In the genomic region with DNA sequence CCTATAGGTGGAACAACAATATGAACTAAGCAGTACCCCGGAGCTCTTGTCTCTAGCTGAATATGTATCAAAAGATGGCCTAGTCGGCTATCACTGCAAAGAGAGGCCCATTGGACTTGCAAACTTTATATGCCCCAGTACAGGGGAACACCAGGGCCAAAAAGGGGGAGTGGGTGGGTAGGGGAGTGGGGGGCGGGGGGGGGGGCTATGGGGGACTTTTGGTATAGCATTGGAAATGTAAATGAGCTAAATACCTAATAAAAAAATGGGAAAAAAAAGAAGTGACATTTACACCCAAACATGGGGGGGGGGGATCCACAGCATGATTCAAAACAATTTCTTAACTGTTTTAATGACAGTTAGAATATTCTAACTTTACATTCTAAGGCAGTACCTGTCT, we compare ENCODE assay signal across 5 mouse cellular contexts.
DNase-seq lines count a peak whose midpoint lies in the region; ATAC-seq lines count a peak whose summit lies in the region.
"Not testable (repeated sequence)": the region's sequence is repeated elsewhere in the genome, so short reads cannot be mapped to it uniquely, and the experiment has no call there.

No protein-coding gene starts in this region.

- H3K27me3 ChIP-seq in hindbrain, embryonic 11.5 days (ENCODE audit: control insufficient read depth, insufficient read depth, low read length); midbrain, embryonic 11.5 days (ENCODE audit: control insufficient read depth, insufficient read depth, low read length); midbrain, embryonic 12.5 days; neural tube, embryonic 11.5 days (ENCODE audit: control insufficient read depth, insufficient read depth, low read length); neural tube, embryonic 12.5 days (replicated peaks): not testable (repeated sequence)

- not testable (repeated sequence) for DNase-seq in hindbrain, embryonic 11.5 days (ENCODE audit: low spot score); midbrain, embryonic 11.5 days (ENCODE audit: low spot score, missing footprints); neural tube, embryonic 11.5 days (ENCODE audit: low spot score)

- WGBS in hindbrain, embryonic 11.5 days: 82% methylated on average over 3 of the region's 3 CpGs
- WGBS in midbrain, embryonic 11.5 days: 90% methylated on average over 3 of the region's 3 CpGs
- WGBS in midbrain, embryonic 12.5 days: 86% methylated on average over 3 of the region's 3 CpGs
- WGBS in neural tube, embryonic 11.5 days: 86% methylated on average over 2 of the region's 3 CpGs
- 85% methylated on average over 3 of the region's 3 CpGs for WGBS in neural tube, embryonic 12.5 days

- not testable (repeated sequence) for H3K4me3 ChIP-seq in hindbrain, embryonic 11.5 days (ENCODE audit: low read depth, low read length); midbrain, embryonic 11.5 days (ENCODE audit: low read depth, low read length); midbrain, embryonic 12.5 days; neural tube, embryonic 11.5 days (ENCODE audit: low read depth, low read length); neural tube, embryonic 12.5 days

- not testable (repeated sequence) for H3K4me2 ChIP-seq in hindbrain, embryonic 11.5 days (replicated peaks; ENCODE audit: low read depth, low read length); midbrain, embryonic 11.5 days; midbrain, embryonic 12.5 days (replicated peaks); neural tube, embryonic 11.5 days (ENCODE audit: low read depth); neural tube, embryonic 12.5 days (replicated peaks)

- ATAC-seq in hindbrain, embryonic 11.5 days (ENCODE audit: low FRiP score): peak; percentile 35; the same call in 1 of the 2 replicates
- ATAC-seq in midbrain, embryonic 11.5 days (ENCODE audit: low FRiP score): peak; percentile 75; the same call in 1 of the 2 replicates
- ATAC-seq in midbrain, embryonic 12.5 days (ENCODE audit: low FRiP score, low read depth): peak; percentile 71; the same call in 1 of the 2 replicates
- peak; percentile 53; the same call in 1 of the 2 replicates for ATAC-seq in neural tube, embryonic 11.5 days (ENCODE audit: insufficient read depth, low FRiP score, low TSS enrichment)
- ATAC-seq in neural tube, embryonic 12.5 days (ENCODE audit: low FRiP score, low read depth): 0 out of 2 replicates have a peak, but pooled peaks have one; percentile 58

- H3K9ac ChIP-seq in hindbrain, embryonic 11.5 days (ENCODE audit: low read depth, low read length); midbrain, embryonic 11.5 days (ENCODE audit: low read length); midbrain, embryonic 12.5 days (replicated peaks); neural tube, embryonic 11.5 days (ENCODE audit: low read length); neural tube, embryonic 12.5 days: not testable (repeated sequence)

- not testable (repeated sequence) for H3K27ac ChIP-seq in hindbrain, embryonic 11.5 days (ENCODE audit: low read depth, low read length); midbrain, embryonic 11.5 days (ENCODE audit: low read depth, low read length); midbrain, embryonic 12.5 days (replicated peaks); neural tube, embryonic 11.5 days (ENCODE audit: low read depth, low read length); neural tube, embryonic 12.5 days

- H3K36me3 ChIP-seq in hindbrain, embryonic 11.5 days (ENCODE audit: control insufficient read depth, insufficient read depth, low read length); midbrain, embryonic 11.5 days (ENCODE audit: control insufficient read depth, insufficient read depth, low read length); midbrain, embryonic 12.5 days; neural tube, embryonic 11.5 days (ENCODE audit: control insufficient read depth, insufficient read depth, low read length); neural tube, embryonic 12.5 days: not testable (repeated sequence)

- H3K9me3 ChIP-seq in hindbrain, embryonic 11.5 days (ENCODE audit: control insufficient read depth, low read length); midbrain, embryonic 11.5 days (ENCODE audit: control insufficient read depth, low read length); midbrain, embryonic 12.5 days; neural tube, embryonic 11.5 days (ENCODE audit: control insufficient read depth, low read length); neural tube, embryonic 12.5 days: not testable (repeated sequence)

- H3K4me1 ChIP-seq in hindbrain, embryonic 11.5 days (replicated peaks; ENCODE audit: control insufficient read depth, insufficient read depth, low read length); midbrain, embryonic 11.5 days (ENCODE audit: control insufficient read depth, insufficient read depth, low read length); midbrain, embryonic 12.5 days; neural tube, embryonic 11.5 days (ENCODE audit: control insufficient read depth, insufficient read depth, low read length); neural tube, embryonic 12.5 days: not testable (repeated sequence)
